Mouse (Mus musculus) lung, postnatal 0 days (tissue): ENCODE measurements around the gene Btbd3.

Experiments
- CTCF ChIP-seq: IDR thresholded peaks from 2 replicates; pipeline ENCODE4 v1.5.1; 2016; ENCODE audit warnings: antibody characterized with exemption, mild to moderate bottlenecking
- EP300 ChIP-seq: IDR thresholded peaks from 2 replicates; pipeline ENCODE4 v1.6.1; 2016; ENCODE audit warnings: antibody characterized with exemption, mild to moderate bottlenecking, control low read depth

DNA sequence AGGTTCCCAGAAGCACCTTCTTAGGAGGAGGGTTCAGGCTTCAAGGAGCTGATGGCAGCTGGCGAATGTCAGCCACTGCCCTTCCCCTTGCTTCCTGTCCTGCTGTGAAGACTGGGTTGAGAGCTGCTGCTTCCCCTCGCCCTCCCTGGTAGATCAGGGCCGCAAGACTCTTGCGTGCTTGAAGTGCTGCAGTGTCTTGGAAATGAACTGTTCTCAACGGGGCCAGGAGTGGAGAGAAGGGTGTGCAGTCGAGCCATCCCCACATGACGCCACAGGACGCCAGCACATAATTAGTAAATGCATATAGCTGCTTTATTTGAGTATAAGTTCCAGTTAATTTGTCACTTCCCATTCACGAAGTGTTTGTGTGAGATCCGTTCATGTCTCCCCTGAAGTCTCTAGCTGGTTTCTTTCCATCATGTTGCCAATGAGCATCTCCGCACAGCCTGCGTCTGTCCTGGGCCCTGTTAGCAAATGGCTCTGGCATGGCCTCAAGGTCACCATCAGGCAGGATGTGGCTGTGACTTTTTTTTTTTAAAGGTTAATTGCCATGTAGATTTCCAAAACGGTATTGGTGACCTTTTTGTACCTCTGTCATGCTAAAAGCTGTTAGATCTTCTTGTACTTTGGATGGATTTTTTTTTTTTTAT is 9.1 kb downstream of the Btbd3 start:
- TF ChIP-seq CTCF (no peak), EP300 (0 out of 2 replicates have a peak, but pooled peaks have one; percentile 30)
